Mouse (Mus musculus): ENCODE data around the gene Krt13.
A peak's percentile ranks its signal among the peaks of the same experiment; 100 is the strongest.

Krt13 gene

GRCm38 (mm10) chr11:100121466-100121865 lies at the start of gene Krt13:
Krt13 (minus strand) TSS chr11:100121566.
- DNase-seq (ENCODE audit: low read depth, low spot score): peak; percentile 23

DNA sequence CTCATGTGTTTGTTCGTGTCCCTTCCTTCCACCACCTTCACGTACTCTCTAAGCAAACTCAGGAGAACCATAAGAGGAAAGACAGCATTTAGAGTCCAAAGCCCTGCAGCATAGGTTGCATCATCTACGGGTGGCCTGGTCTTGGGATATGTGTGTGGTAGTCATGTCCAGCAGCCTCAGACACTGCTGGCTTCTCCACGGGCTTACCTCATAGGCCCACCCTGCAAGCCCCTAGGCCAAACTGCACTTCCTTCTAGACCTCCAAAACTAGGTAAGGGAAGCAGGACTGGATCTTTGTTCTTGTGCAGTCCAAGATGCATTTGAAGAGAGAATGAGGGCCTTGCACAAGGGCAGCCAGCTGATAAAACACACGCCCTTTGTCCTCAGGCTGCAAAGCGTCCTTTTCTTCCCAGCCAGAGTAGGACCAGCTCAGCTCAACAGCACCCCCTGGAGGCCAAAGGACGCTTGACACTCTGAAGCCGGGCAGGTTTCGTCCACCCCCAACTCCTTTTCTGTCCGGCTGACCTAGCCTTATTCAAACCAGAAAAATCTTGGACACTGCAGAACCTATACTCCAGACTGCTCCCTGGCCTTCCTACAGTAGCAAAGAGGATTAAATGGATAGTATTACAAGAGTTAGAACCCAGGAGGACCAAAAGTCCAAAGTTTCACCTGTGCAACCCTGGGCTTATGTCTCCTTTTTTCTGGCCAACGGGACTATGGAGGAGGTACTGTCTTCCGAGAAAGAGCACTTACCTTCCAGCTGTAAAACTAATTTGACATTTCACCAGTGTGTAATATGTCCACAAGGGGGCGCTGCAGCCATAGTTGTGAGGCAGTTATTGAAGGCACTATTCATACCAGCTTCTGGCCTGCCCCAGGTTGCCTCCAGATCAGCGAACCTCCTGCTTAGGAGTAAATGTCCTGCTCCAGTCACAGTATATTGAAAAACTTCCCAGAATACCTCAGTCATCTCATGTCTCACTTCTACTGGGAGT lies 47.7 kb upstream of the Krt13 start:
- DNase-seq (ENCODE audit: low read depth, low spot score): peak; percentile 85

- DNase-seq (ENCODE audit: low read depth, low spot score): peak; percentile 18
Observed at GRCm38 (mm10) chr11:100168071-100168470, 46.7 kb upstream of the Krt13 start.

DNA sequence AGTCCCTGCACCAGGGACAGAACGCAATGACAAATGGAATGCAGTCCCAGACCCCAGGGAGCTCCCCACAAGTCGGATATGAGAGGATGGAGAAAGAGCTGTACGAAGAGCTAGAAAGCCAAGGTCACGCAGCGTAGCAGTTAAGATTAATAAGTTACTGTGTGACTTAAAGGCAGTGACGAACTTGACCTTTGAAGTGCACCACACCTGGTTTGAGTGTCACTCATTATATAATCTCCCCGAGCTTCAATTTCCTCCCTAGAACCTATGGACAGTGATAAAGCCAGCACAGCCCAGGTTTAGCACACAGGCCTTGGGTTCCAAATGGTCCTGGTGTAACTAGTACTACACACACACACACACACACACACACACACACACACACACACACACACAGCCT lies 43.0 kb upstream of the Krt13 start:
- no peak for DNase-seq (ENCODE audit: low read depth, low spot score)

GRCm38 (mm10) chr11:100157908-100158477 lies 36.6 kb upstream of the Krt13 start:
- DNase-seq (ENCODE audit: low read depth, low spot score): no peak

DNA sequence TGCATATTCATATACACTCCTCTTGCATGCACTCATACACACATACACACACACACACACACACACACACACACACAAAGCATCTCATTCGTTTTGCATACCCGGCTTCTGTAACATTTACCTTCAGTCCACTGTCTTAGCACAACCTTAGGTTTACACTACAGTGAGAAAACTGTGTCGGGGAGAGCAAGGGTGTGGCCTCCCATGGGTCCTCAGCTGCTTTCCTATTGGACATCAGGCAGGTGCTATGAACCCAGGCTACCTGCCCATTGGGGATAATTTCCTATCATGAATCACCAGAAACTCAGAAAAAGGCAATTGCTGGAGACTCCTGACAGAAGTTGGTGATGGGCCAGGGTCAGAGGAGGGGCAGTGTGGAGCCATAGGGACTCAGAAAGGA lies 36.0 kb upstream of the Krt13 start:
- no peak for DNase-seq (ENCODE audit: low read depth, low spot score)

DNA sequence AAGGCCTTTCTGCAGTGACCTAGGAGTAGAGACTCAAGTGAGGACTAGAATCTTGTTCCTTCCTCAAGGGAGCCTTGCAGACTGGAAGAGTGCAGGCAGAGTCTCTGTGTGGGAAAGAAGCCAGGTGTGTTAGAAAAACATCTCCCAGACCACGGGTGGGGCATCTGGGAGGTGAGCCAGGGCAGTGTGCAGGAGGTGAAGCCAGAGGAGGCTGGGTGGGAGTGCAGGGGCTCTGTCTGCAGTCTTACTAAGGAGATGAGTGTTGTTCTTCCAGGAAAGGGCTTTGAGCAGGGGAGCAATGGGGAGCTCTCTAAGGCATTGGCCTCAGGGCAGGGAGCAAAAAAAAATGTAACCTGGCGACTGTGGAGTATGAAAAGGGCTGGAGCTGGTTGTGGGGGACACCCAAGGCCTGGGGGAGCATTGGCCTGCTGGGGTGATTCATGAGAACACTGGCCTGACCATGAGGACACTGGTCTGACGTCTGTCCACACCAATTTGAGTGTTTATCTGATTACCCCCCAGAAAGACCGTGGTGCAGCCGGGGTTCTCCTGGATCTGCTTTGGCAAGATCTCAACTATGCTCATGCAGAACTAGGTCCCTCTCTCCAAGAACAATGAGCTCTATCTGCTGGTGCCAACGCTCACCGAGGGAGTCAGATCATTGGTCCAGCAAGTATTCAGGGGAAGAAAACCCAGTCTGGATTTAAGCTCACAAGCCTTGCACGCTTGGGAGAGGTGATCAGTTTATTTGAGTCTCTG lies 34.3 kb upstream of the Krt13 start:
- no peak for DNase-seq (ENCODE audit: low read depth, low spot score)

- peak; percentile 43 for DNase-seq (ENCODE audit: low read depth, low spot score)
Observed at GRCm38 (mm10) chr11:100148615-100149330, 27.4 kb upstream of the Krt13 start, which contains the start of gene Krt19. Krt19 (minus strand) TSS chr11:100148665.

DNA sequence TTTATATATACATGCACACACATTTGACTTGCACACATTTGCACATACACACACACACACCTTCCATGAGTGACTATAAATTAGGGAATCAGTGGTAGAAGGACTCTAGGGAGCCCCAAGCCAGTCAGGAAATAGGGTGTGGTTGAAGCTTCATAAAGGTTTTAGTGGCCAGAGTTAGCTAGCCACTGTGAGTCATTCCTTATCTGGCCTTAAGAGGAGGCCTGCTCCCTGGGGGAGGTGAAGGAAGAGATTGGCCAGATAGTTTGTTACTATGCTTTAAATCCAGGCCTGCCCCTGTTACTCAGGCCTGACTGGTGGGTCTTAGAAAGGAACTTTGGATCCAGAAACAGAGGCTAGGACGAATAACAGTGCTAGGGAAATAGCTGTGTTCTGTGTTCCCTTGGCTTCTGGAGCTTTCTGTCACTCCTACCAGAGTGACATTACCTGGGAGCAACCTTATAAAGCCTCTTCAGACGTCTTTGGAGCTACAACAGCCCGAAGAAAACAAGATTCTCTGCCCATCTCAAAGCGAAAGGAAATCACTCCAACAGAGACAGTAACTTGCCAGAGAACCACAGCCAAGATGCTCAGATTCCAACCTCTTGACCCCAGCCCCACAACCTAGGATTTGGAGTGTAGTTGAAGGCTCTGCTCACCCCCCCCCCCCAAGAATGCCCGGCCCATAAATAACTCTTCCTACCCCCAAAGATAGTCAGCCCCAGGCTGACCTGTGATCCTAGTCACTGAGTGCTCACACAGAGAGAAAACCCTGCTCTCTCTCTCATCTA lies 26.4 kb upstream of the Krt13 start:
- DNase-seq (ENCODE audit: low read depth, low spot score): no peak

- DNase-seq (ENCODE audit: low read depth, low spot score): peak; percentile 35
Observed at GRCm38 (mm10) chr11:100145858-100146560, 24.6 kb upstream of the Krt13 start.

GRCm38 (mm10) chr11:100145104-100145503 lies 23.7 kb upstream of the Krt13 start:
- peak; percentile 50 for DNase-seq (ENCODE audit: low read depth, low spot score)

- DNase-seq (ENCODE audit: low read depth, low spot score): no peak
Observed at GRCm38 (mm10) chr11:100140966-100141365, 19.6 kb upstream of the Krt13 start.

GRCm38 (mm10) chr11:100139391-100139790 lies 18.0 kb upstream of the Krt13 start:
- no peak for DNase-seq (ENCODE audit: low read depth, low spot score)

GRCm38 (mm10) chr11:100138809-100139208 lies 17.4 kb upstream of the Krt13 start:
- no peak for DNase-seq (ENCODE audit: low read depth, low spot score)

- no peak for DNase-seq (ENCODE audit: low read depth, low spot score)
Observed at GRCm38 (mm10) chr11:100137693-100138092, 16.3 kb upstream of the Krt13 start.

DNA sequence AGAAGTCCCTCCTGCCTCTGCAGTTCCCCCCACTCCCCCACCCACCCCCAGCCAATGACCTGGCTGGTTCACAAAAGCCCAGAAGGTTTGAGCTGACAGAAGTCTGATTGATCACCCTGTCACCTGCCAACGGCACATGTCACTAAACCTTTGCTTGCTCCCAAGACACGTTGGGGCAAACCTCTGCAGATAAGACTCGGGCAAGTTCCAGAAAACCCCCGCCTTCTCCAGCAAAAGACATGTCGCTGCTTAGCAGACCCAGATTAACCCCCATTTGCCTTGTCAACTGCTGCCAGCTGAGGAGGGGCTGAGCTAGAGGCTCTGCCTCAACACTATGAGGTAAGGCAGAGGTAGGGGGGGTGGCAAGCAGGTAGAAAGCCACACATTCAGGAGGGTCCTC lies 15.2 kb upstream of the Krt13 start:
- DNase-seq (ENCODE audit: low read depth, low spot score): peak; percentile 10

GRCm38 (mm10) chr11:100135731-100136130 lies 14.4 kb upstream of the Krt13 start, which contains the start of gene Krt15:
Krt15 (minus strand) TSS chr11:100135928.
- DNase-seq (ENCODE audit: low read depth, low spot score): no peak

GRCm38 (mm10) chr11:100124901-100125300 lies 3.5 kb upstream of the Krt13 start:
- no peak for DNase-seq (ENCODE audit: low read depth, low spot score)

GRCm38 (mm10) chr11:100120331-100120730 lies 1.0 kb downstream of the Krt13 start:
- no peak for DNase-seq (ENCODE audit: low read depth, low spot score)

- DNase-seq (ENCODE audit: low read depth, low spot score): no peak
Observed at GRCm38 (mm10) chr11:100113742-100114029, 7.7 kb downstream of the Krt13 start.

All from ZHBTc4 (cell line).